Mouse (Mus musculus): Measurements from ENCODE around the gene Ctnnbip1.

Ctnnbip1 gene

GRCm38 (mm10) chr4:149561986-149562904 is 44.2 kb downstream of the Ctnnbip1 start:
- no peak for DNase-seq (ENCODE audit: low spot score in 2 of 2)

GRCm38 (mm10) chr4:149562905-149563347 is 44.9 kb downstream of the Ctnnbip1 start:
- no peak for DNase-seq (ENCODE audit: low spot score in 2 of 2)

- DNase-seq (ENCODE audit: low spot score in 2 of 2) = no peak
These were observed 45.9 kb downstream of the Ctnnbip1 start for GRCm38 (mm10) chr4:149563941-149564361.

GRCm38 (mm10) chr4:149564452-149565407 is 46.7 kb downstream of the Ctnnbip1 start:
- no peak for DNase-seq (ENCODE audit: low spot score in 2 of 2)

GRCm38 (mm10) chr4:149567432-149568026 is 49.5 kb downstream of the Ctnnbip1 start:
- DNase-seq (ENCODE audit: low spot score in 2 of 2) = no peak

GRCm38 (mm10) chr4:149568622-149569021 is 50.6 kb downstream of the Ctnnbip1 start:
- DNase-seq (ENCODE audit: low spot score in 2 of 2) = no peak

- no peak for DNase-seq (ENCODE audit: low spot score in 2 of 2)
These were observed 51.9 kb downstream of the Ctnnbip1 start for GRCm38 (mm10) chr4:149569781-149570497.

GRCm38 (mm10) chr4:149570498-149570863 is 52.4 kb downstream of the Ctnnbip1 start:
- DNase-seq (ENCODE audit: low spot score in 2 of 2) = no peak

GRCm38 (mm10) chr4:149571209-149571608 is 53.2 kb downstream of the Ctnnbip1 start:
- no peak for DNase-seq (ENCODE audit: low spot score in 2 of 2)

- no peak for DNase-seq (ENCODE audit: low spot score in 2 of 2)
These were observed 53.7 kb downstream of the Ctnnbip1 start for GRCm38 (mm10) chr4:149571651-149572149.

- DNase-seq (ENCODE audit: low spot score in 2 of 2) = no peak
These were observed 54.4 kb downstream of the Ctnnbip1 start for GRCm38 (mm10) chr4:149572446-149572845.

- DNase-seq (ENCODE audit: low spot score in 2 of 2) = no peak
These were observed 54.8 kb downstream of the Ctnnbip1 start for GRCm38 (mm10) chr4:149572851-149573250.

- no peak for DNase-seq (ENCODE audit: low spot score in 2 of 2)
These were observed 56.4 kb downstream of the Ctnnbip1 start for GRCm38 (mm10) chr4:149574391-149574821.

- no peak for DNase-seq (ENCODE audit: low spot score in 2 of 2)
These were observed 58.0 kb downstream of the Ctnnbip1 start for GRCm38 (mm10) chr4:149576061-149576460.

- DNase-seq (ENCODE audit: low spot score in 2 of 2) = no peak
These were observed 59.0 kb downstream of the Ctnnbip1 start for GRCm38 (mm10) chr4:149576993-149577548.

- no peak for DNase-seq (ENCODE audit: low spot score in 2 of 2)
These were observed 60.1 kb downstream of the Ctnnbip1 start for GRCm38 (mm10) chr4:149578085-149578681.

GRCm38 (mm10) chr4:149578831-149579230 is 60.8 kb downstream of the Ctnnbip1 start:
- DNase-seq (ENCODE audit: low spot score in 2 of 2) = no peak

GRCm38 (mm10) chr4:149585236-149585635 is 67.2 kb downstream of the Ctnnbip1 start:
- no peak for DNase-seq (ENCODE audit: low spot score in 2 of 2)

GRCm38 (mm10) chr4:149586044-149586782 is 68.2 kb downstream of the Ctnnbip1 start, which contains the start of gene Clstn1:
Gene Clstn1, plus strand, starts transcription at chr4:149586468.
- DNase-seq (ENCODE audit: low spot score in 2 of 2) = no peak

Data from spleen, postnatal 14 days (tissue).